Mouse (Mus musculus) kidney, embryonic 14.5 days (tissue): ENCODE data around the gene Reg3a. TPM values are rescaled to one million over a fixed set of nuclear protein-coding genes. Genes with fewer than 3 reads are reported as not detected.
"Not testable (repeated sequence)": the region's sequence is repeated elsewhere in the genome, so short reads cannot be mapped to it uniquely, and the experiment has no call there.

ENCODE experiments used
- ATAC-seq: fragments of 200-750 bp; cut with Nextera tagmentation; 2 replicates; pipeline ENCODE4 v1.8.0; 2017; ENCODE audit warnings: moderate number of reproducible peaks, mild to moderate bottlenecking, moderate TSS enrichment, moderate library complexity; ENCODE audit not compliant: low FRiP score, low TSS enrichment
- H3K27ac ChIP-seq: fragments of 300-500 bp; sonication (generic); 2 replicates; pipeline ENCODE4 v1.5.1; 2014; ENCODE audit warnings: low read depth, mild to moderate bottlenecking, low read length, moderate library complexity, mixed read lengths
- H3K27me3 ChIP-seq: fragments of 300-500 bp; sonication (generic); 2 replicates; pipeline ENCODE4 v1.6.1; 2014; ENCODE audit warnings: mild to moderate bottlenecking, low read length; ENCODE audit not compliant: control insufficient read depth, insufficient read depth
- H3K36me3 ChIP-seq: fragments of 300-500 bp; sonication (generic); 2 replicates; pipeline ENCODE4 v1.6.1; 2014; ENCODE audit warnings: low read length, mixed read lengths; ENCODE audit not compliant: control insufficient read depth, insufficient read depth
- H3K4me1 ChIP-seq: fragments of 300-500 bp; sonication (generic); 2 replicates; pipeline ENCODE4 v1.6.1; 2014; ENCODE audit warnings: low read length, mixed read lengths; ENCODE audit not compliant: control insufficient read depth, insufficient read depth
- H3K4me2 ChIP-seq: fragments of 300-500 bp; sonication (generic); replicated peaks from 2 replicates; pipeline ENCODE4 v1.6.1; 2014; ENCODE audit warnings: low read depth, mild to moderate bottlenecking, low read length
- H3K4me3 ChIP-seq: fragments of 300-500 bp; sonication (generic); 2 replicates; pipeline ENCODE4 v1.5.1; 2014; ENCODE audit warnings: mild to moderate bottlenecking, low read length
- H3K9ac ChIP-seq: fragments of 300-500 bp; sonication (generic); 2 replicates; pipeline ENCODE4 v1.6.1; 2014; ENCODE audit warnings: low read depth, mild to moderate bottlenecking, low read length, moderate library complexity
- H3K9me3 ChIP-seq: fragments of 300-500 bp; sonication (generic); 2 replicates; pipeline ENCODE4 v1.6.1; 2016; ENCODE audit warnings: low read length; ENCODE audit not compliant: control insufficient read depth
- WGBS: fragments of 180-500 bp; shearing (Covaris S2); extraction: QIAGEN DNeasy Blood & Tissue Kit; methylation state at CpG from one replicate; pipeline ENCODE4 v1.1.7; 2014; 5-methylcytosine and 5-hydroxymethylcytosine counted together
- polyA plus RNA-seq: library from polyadenylated mRNA; unstranded; fragments of >200 nt; fragmentation: Nextera tagmentation; extraction: Ambion mirVana; gene quantifications from 2 replicates; pipeline ENCODE4 v1.2.1, GENCODE M21; 2014

Reg3a gene
- polyA plus RNA-seq, 1 experiment from 2014 or later = not detected

DNA sequence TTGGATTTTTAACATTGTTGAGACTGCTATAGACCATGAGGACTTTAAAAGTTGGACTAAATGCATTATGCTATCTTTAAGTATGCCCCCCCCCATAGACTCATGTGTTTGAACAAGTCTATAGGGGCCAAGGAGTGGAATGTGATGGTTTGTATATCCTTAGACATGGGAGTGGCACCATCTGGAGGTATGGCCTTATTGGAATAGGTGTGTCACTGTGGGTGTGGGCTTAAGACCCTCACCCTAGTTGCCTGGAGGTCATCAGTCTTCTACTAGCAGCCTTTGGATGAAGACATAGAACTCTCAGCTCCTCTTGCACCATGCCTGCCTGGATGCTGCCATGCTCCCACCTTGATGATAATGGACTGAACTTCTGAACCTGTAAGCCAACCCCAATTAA lies 41.9 kb downstream of the Reg3a start, which contains the start of gene Reg1:
Gene Reg1 (plus strand): TSS at position 301 of the 400 bp plus-strand sequence.
- not testable (repeated sequence) for H3K9me3 ChIP-seq, ATAC-seq, H3K27me3 ChIP-seq, H3K4me3 ChIP-seq, H3K4me1 ChIP-seq, H3K4me2 ChIP-seq, H3K36me3 ChIP-seq, H3K9ac ChIP-seq, H3K27ac ChIP-seq

DNA sequence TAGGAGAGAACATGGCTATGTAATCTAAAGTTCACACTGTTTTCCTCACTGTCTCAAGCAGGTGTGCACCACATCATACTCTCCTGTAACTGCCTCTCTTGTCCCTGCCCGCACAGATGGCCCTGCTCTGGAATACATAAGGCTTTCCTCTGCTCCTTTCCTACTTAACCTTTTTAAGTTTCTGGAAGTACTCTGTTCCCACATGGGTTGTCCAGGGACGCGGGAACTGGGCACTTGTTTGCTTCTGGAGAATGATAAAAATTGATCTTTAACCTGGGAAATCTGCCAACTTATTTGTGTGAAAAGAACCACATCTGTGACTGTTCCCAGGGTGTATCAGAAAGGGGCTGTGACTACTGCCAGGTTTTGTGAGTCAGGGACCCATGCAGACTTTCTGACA lies 45.0 kb downstream of the Reg3a start:
- ATAC-seq = no peak
- no peak overlapping the region for H3K9ac ChIP-seq
- no peak overlapping the region for H3K4me3 ChIP-seq
- no peaks in the 10 kb centered on the region for H3K36me3 ChIP-seq
- no peaks in the 10 kb centered on the region for H3K27me3 ChIP-seq
- H3K4me2 ChIP-seq = no peak overlapping the region
- no peaks in the 10 kb centered on the region for H3K4me1 ChIP-seq
- H3K9me3 ChIP-seq = no peaks in the 10 kb centered on the region
- 90% methylated on average over 3 of the region's 3 CpGs for WGBS
- H3K27ac ChIP-seq = no peak overlapping the region

Other genes with a start within 250 kb of the Reg3a start
- gene Reg3b, start 10.1 kb upstream of the Reg3a start, polyA plus RNA-seq = not detected in 2 replicates
- gene Reg3d, start 1.8 kb upstream of the Reg3a start, polyA plus RNA-seq = not detected in 2 replicates
- gene Reg2, start 14.9 kb downstream of the Reg3a start, polyA plus RNA-seq = not detected in 2 replicates
- gene Reg1, start 42.0 kb downstream of the Reg3a start, polyA plus RNA-seq = not detected in 2 replicates
- gene Reg3g, start 88.2 kb downstream of the Reg3a start, polyA plus RNA-seq = not detected in 2 replicates